Mouse (Mus musculus): Measurements from ENCODE around the gene Tfg. TPM values are rescaled to one million over a fixed set of nuclear protein-coding genes. Genes with fewer than 3 reads are reported as not detected.

Gene Tfg
- polyA plus RNA-seq, 1 experiment from 2014 or later: 145 TPM

- no peak for ATAC-seq
- H3K36me3 ChIP-seq (ENCODE audit: poor library complexity, severe bottlenecking): peaks cover 50% of the 10 kb centered on the region
- no peaks in the 10 kb centered on the region for H3K4me1 ChIP-seq
- no peak overlapping the region for H3K27ac ChIP-seq
- WGBS: 96% methylated on average over 5 of the region's 5 CpGs
- H3K4me3 ChIP-seq: no peak overlapping the region
- no peak overlapping the region for H3K9ac ChIP-seq
- H3K4me2 ChIP-seq: no peak overlapping the region
- H3K9me3 ChIP-seq (replicated peaks): no peaks in the 10 kb centered on the region
- H3K27me3 ChIP-seq: no peaks in the 10 kb centered on the region
Measured at GRCm38 (mm10) chr16:56686747-56687146, 30.5 kb downstream of the Tfg start.

GRCm38 (mm10) chr16:56681010-56681645 is 36.1 kb downstream of the Tfg start:
- Histone ChIP-seq H3K9ac (no peak overlapping the region), H3K27me3 (no peaks in the 10 kb centered on the region), H3K4me3 (no peak overlapping the region), H3K9me3 (replicated peaks) (no peaks in the 10 kb centered on the region), H3K4me2 (no peak overlapping the region), H3K27ac (no peak overlapping the region), H3K4me1 (no peaks in the 10 kb centered on the region), H3K36me3 (ENCODE audit: poor library complexity, severe bottlenecking) (peaks cover 21% of the 10 kb centered on the region)
- ATAC-seq: no peak
- WGBS: 72% methylated on average over 8 of the region's 8 CpGs

- Histone ChIP-seq H3K4me1 (no peaks in the 10 kb centered on the region), H3K9ac (no peak overlapping the region), H3K36me3 (ENCODE audit: poor library complexity, severe bottlenecking) (no peaks in the 10 kb centered on the region), H3K27ac (no peak overlapping the region), H3K4me3 (no peak overlapping the region), H3K9me3 (replicated peaks) (no peaks in the 10 kb centered on the region), H3K27me3 (no peaks in the 10 kb centered on the region), H3K4me2 (no peak overlapping the region)
- WGBS: 77% methylated on average over 4 of the region's 4 CpGs
- ATAC-seq: peak; percentile 59
Measured at GRCm38 (mm10) chr16:56677146-56677545, 40.1 kb downstream of the Tfg start.

GRCm38 (mm10) chr16:56673420-56673819 is 43.8 kb downstream of the Tfg start:
- Histone ChIP-seq H3K36me3 (ENCODE audit: poor library complexity, severe bottlenecking) (no peaks in the 10 kb centered on the region), H3K27ac (no peak overlapping the region), H3K4me1 (no peaks in the 10 kb centered on the region), H3K4me2 (no peak overlapping the region), H3K27me3 (no peaks in the 10 kb centered on the region), H3K4me3 (no peak overlapping the region), H3K9me3 (replicated peaks) (no peaks in the 10 kb centered on the region), H3K9ac (no peak overlapping the region)
- whole genome bisulfite sequencing: 82% methylated on average over 2 of the region's 2 CpGs
- no peak for ATAC-seq

- no peaks in the 10 kb centered on the region for H3K27me3 ChIP-seq
- no peak for ATAC-seq
- H3K27ac ChIP-seq: no peak overlapping the region
- H3K9ac ChIP-seq: no peak overlapping the region
- H3K4me1 ChIP-seq: no peaks in the 10 kb centered on the region
- H3K4me3 ChIP-seq: no peak overlapping the region
- no peak overlapping the region for H3K4me2 ChIP-seq
- H3K36me3 ChIP-seq (ENCODE audit: poor library complexity, severe bottlenecking): no peaks in the 10 kb centered on the region
- no peaks in the 10 kb centered on the region for H3K9me3 ChIP-seq (replicated peaks)
- 89% methylated on average over 8 of the region's 8 CpGs for WGBS
Measured at GRCm38 (mm10) chr16:56670941-56671340, 46.3 kb downstream of the Tfg start.

GRCm38 (mm10) chr16:56669520-56669919 is 47.7 kb downstream of the Tfg start:
- 87% methylated on average over 5 of the region's 5 CpGs for WGBS
- no peak for ATAC-seq
- Histone ChIP-seq H3K4me2 (no peak overlapping the region), H3K36me3 (ENCODE audit: poor library complexity, severe bottlenecking) (no peaks in the 10 kb centered on the region), H3K27ac (no peak overlapping the region), H3K9me3 (replicated peaks) (no peaks in the 10 kb centered on the region), H3K9ac (no peak overlapping the region), H3K4me1 (no peaks in the 10 kb centered on the region), H3K4me3 (no peak overlapping the region), H3K27me3 (no peaks in the 10 kb centered on the region)

- Histone ChIP-seq H3K36me3 (ENCODE audit: poor library complexity, severe bottlenecking) (no peaks in the 10 kb centered on the region), H3K9ac (no peak overlapping the region), H3K4me3 (no peak overlapping the region), H3K27me3 (no peaks in the 10 kb centered on the region), H3K9me3 (replicated peaks) (no peaks in the 10 kb centered on the region), H3K4me1 (no peaks in the 10 kb centered on the region), H3K4me2 (no peak overlapping the region), H3K27ac (no peak overlapping the region)
- ATAC-seq: no peak
Measured at GRCm38 (mm10) chr16:56658866-56659265, 58.4 kb downstream of the Tfg start.

- H3K9ac ChIP-seq: no peak overlapping the region
- H3K27ac ChIP-seq: no peak overlapping the region
- H3K36me3 ChIP-seq (ENCODE audit: poor library complexity, severe bottlenecking): no peaks in the 10 kb centered on the region
- H3K4me3 ChIP-seq: no peak overlapping the region
- no peak overlapping the region for H3K4me2 ChIP-seq
- whole genome bisulfite sequencing: 82% methylated on average over 12 of the region's 12 CpGs
- H3K9me3 ChIP-seq (replicated peaks): no peaks in the 10 kb centered on the region
- H3K4me1 ChIP-seq: no peaks in the 10 kb centered on the region
- no peak for ATAC-seq
- no peaks in the 10 kb centered on the region for H3K27me3 ChIP-seq
Measured at GRCm38 (mm10) chr16:56655193-56655910, 61.9 kb downstream of the Tfg start.

GRCm38 (mm10) chr16:56646382-56647172 is 70.7 kb downstream of the Tfg start:
- Histone ChIP-seq H3K4me2 (no peak overlapping the region), H3K4me3 (no peak overlapping the region), H3K4me1 (no peaks in the 10 kb centered on the region), H3K9me3 (replicated peaks) (no peaks in the 10 kb centered on the region), H3K27ac (no peak overlapping the region), H3K27me3 (no peaks in the 10 kb centered on the region), H3K36me3 (ENCODE audit: poor library complexity, severe bottlenecking) (no peaks in the 10 kb centered on the region), H3K9ac (no peak overlapping the region)
- ATAC-seq: no peak
- 64% methylated on average over 7 of the region's 7 CpGs for WGBS

GRCm38 (mm10) chr16:56645251-56645650 is 72.0 kb downstream of the Tfg start:
- no peaks in the 10 kb centered on the region for H3K9me3 ChIP-seq (replicated peaks)
- WGBS: 23% methylated on average over 2 of the region's 2 CpGs
- no peak overlapping the region for H3K4me2 ChIP-seq
- no peak overlapping the region for H3K27ac ChIP-seq
- no peak overlapping the region for H3K4me3 ChIP-seq
- no peaks in the 10 kb centered on the region for H3K27me3 ChIP-seq
- ATAC-seq: no peak
- no peaks in the 10 kb centered on the region for H3K36me3 ChIP-seq (ENCODE audit: poor library complexity, severe bottlenecking)
- H3K9ac ChIP-seq: no peak overlapping the region
- H3K4me1 ChIP-seq: no peaks in the 10 kb centered on the region

Measured in forebrain, embryonic 13.5 days (tissue).